In genomic region chr7:31149271-31149670, GRCm38 (mm10) we compare ENCODE assay signal across 8 mouse cellular contexts. TPM values are rescaled to one million over a fixed set of nuclear protein-coding genes. Genes with fewer than 3 reads are reported as not detected.
A peak's percentile ranks its signal among the peaks of the same experiment; 100 is the strongest.
DNase-seq lines count a peak whose midpoint lies in the region; ATAC-seq lines count a peak whose summit lies in the region.

No protein-coding gene starts in this region.

- peak overlapping the region; percentile 72 for H3K4me2 ChIP-seq in neural tube, embryonic 11.5 days (ENCODE audit: low read depth)
- peak overlapping the region; percentile 69 for H3K4me2 ChIP-seq in forebrain, embryonic 12.5 days
- H3K4me2 ChIP-seq in limb, embryonic 12.5 days, result peak overlapping the region; percentile 64
- peak overlapping the region; percentile 80 for H3K4me2 ChIP-seq in stomach, embryonic 14.5 days (replicated peaks; ENCODE audit: low read depth, low read length)

- H3K4me3 ChIP-seq in neural tube, embryonic 11.5 days (ENCODE audit: low read depth, low read length), result peak overlapping the region; percentile 89
- peak overlapping the region; percentile 86 for H3K4me3 ChIP-seq in forebrain, embryonic 12.5 days (replicated peaks)
- H3K4me3 ChIP-seq in limb, embryonic 12.5 days (replicated peaks), result peak overlapping the region; percentile 79
- peak overlapping the region; percentile 80 for H3K4me3 ChIP-seq in stomach, embryonic 14.5 days (ENCODE audit: low read depth, low read length)

- DNase-seq in neural tube, embryonic 11.5 days (ENCODE audit: low spot score), result no peak
- no peak for DNase-seq in neural tube, embryonic 10.5 days (ENCODE audit: extremely low spot score, low spot score)
- no peak for DNase-seq in gastrocnemius, postnatal 4 days (ENCODE audit: low spot score in 2 of 2)

- peak overlapping the region; percentile 97 for H3K27ac ChIP-seq in neural tube, embryonic 11.5 days (ENCODE audit: low read depth, low read length)
- H3K27ac ChIP-seq in forebrain, embryonic 12.5 days, result peak overlapping the region; percentile 96
- H3K27ac ChIP-seq in limb, embryonic 12.5 days, result peak overlapping the region; percentile 95
- H3K27ac ChIP-seq in stomach, embryonic 14.5 days (ENCODE audit: low read length), result peak overlapping the region; percentile 90; the same call in 1 of the 2 replicates

- peaks cover 4% of the 10 kb centered on the region; the same call in 1 of the 2 replicates for H3K36me3 ChIP-seq in neural tube, embryonic 11.5 days (ENCODE audit: control insufficient read depth, insufficient read depth, low read length)
- peaks cover 26% of the 10 kb centered on the region for H3K36me3 ChIP-seq in forebrain, embryonic 12.5 days (replicated peaks)
- H3K36me3 ChIP-seq in limb, embryonic 12.5 days, result peaks cover 21% of the 10 kb centered on the region
- peaks cover 3% of the 10 kb centered on the region; the same call in 1 of the 2 replicates for H3K36me3 ChIP-seq in stomach, embryonic 14.5 days (ENCODE audit: control insufficient read depth, insufficient read depth, low read length)

- ATAC-seq in neural tube, embryonic 11.5 days (ENCODE audit: insufficient read depth, low FRiP score, low TSS enrichment), result no peak; the same call in 1 of the 2 replicates
- ATAC-seq in forebrain, embryonic 12.5 days (ENCODE audit: low FRiP score), result no peak
- ATAC-seq in limb, embryonic 12.5 days (ENCODE audit: insufficient number of reproducible peaks, insufficient read depth, low FRiP score, low TSS enrichment, low read depth), result no peak
- no peak for ATAC-seq in stomach, embryonic 14.5 days (ENCODE audit: insufficient number of reproducible peaks, insufficient read depth, low FRiP score, low read depth)
- no peak for ATAC-seq in inflammation-experienced regulatory T-cells, adult 6 months
- ATAC-seq in megakaryocyte progenitor cell, adult 5-6 weeks (replicated peaks; ENCODE audit: poor library complexity), result no peak

- H3K4me1 ChIP-seq in neural tube, embryonic 11.5 days (ENCODE audit: control insufficient read depth, insufficient read depth, low read length), result peaks cover 11% of the 10 kb centered on the region; the same call in 1 of the 2 replicates
- peaks cover 45% of the 10 kb centered on the region for H3K4me1 ChIP-seq in forebrain, embryonic 12.5 days
- peaks cover 53% of the 10 kb centered on the region for H3K4me1 ChIP-seq in limb, embryonic 12.5 days (replicated peaks)
- H3K4me1 ChIP-seq in stomach, embryonic 14.5 days (ENCODE audit: control insufficient read depth, insufficient read depth, low read length), result peaks cover 44% of the 10 kb centered on the region

- no peaks in the 10 kb centered on the region for H3K27me3 ChIP-seq in neural tube, embryonic 11.5 days (ENCODE audit: control insufficient read depth, insufficient read depth, low read length)
- H3K27me3 ChIP-seq in forebrain, embryonic 12.5 days, result no peaks in the 10 kb centered on the region
- no peaks in the 10 kb centered on the region for H3K27me3 ChIP-seq in limb, embryonic 12.5 days
- H3K27me3 ChIP-seq in stomach, embryonic 14.5 days (ENCODE audit: control insufficient read depth, insufficient read depth, low read length), result no peaks in the 10 kb centered on the region

- H3K9me3 ChIP-seq in neural tube, embryonic 11.5 days (ENCODE audit: control insufficient read depth, low read length), result no peaks in the 10 kb centered on the region
- no peaks in the 10 kb centered on the region for H3K9me3 ChIP-seq in forebrain, embryonic 12.5 days
- no peaks in the 10 kb centered on the region for H3K9me3 ChIP-seq in limb, embryonic 12.5 days
- no peaks in the 10 kb centered on the region for H3K9me3 ChIP-seq in stomach, embryonic 14.5 days (ENCODE audit: control insufficient read depth, low read depth, low read length)

- peak overlapping the region; percentile 98 for H3K9ac ChIP-seq in neural tube, embryonic 11.5 days (ENCODE audit: low read length)
- peak overlapping the region; percentile 96 for H3K9ac ChIP-seq in forebrain, embryonic 12.5 days
- H3K9ac ChIP-seq in limb, embryonic 12.5 days (replicated peaks), result peak overlapping the region; percentile 92
- H3K9ac ChIP-seq in stomach, embryonic 14.5 days (replicated peaks; ENCODE audit: low read depth, low read length), result peak overlapping the region; percentile 91; the same call in 1 of the 2 replicates

- WGBS in neural tube, embryonic 11.5 days, result 47% methylated on average over 9 of the region's 9 CpGs
- 39% methylated on average over 9 of the region's 9 CpGs for WGBS in forebrain, embryonic 12.5 days
- 37% methylated on average over 9 of the region's 9 CpGs for WGBS in limb, embryonic 12.5 days
- WGBS in stomach, embryonic 14.5 days, result 25% methylated on average over 9 of the region's 9 CpGs

RNA-seq across cellular contexts. Expression of gene Gramd1a, which starts 6.4 kb away (rescaled TPM):
- polyA plus RNA-seq in neural tube, embryonic 11.5 days (2014; fragmentation: Nextera tagmentation; extraction: Ambion mirVana), result 144 and 159 TPM in 2 replicates
- polyA plus RNA-seq in forebrain, embryonic 12.5 days (2016; fragmentation: Nextera tagmentation; extraction: Ambion mirVana), result 155 and 174 TPM in 2 replicates
- polyA plus RNA-seq in limb, embryonic 12.5 days (2016; fragmentation: Nextera tagmentation; extraction: Ambion mirVana), result 95.1 and 104 TPM in 2 replicates
- 62.1 and 63.1 TPM in 2 replicates for polyA plus RNA-seq in stomach, embryonic 14.5 days (2014; fragmentation: Nextera tagmentation; extraction: Ambion mirVana)
- polyA plus RNA-seq in inflammation-experienced regulatory T-cells, adult 6 months (2017; shearing (Covaris generic)), result 100 to 1,000 TPM in 1 of 3 experiments, 10 to 100 TPM in 2; 70.7 to 113 (median 98.7) TPM
- 10 to 100 TPM; 42.8 to 45.8 TPM for total RNA-seq in gastrocnemius, postnatal 4 days (2021)
- total RNA-seq in megakaryocyte progenitor cell, adult 5-6 weeks (2015), result 67.1 and 71.7 TPM in 2 replicates
- total RNA-seq in megakaryocyte progenitor cell, adult 5-6 weeks (2017), result 24.6 and 28.8 TPM in 2 replicates

RNA-seq across cellular contexts. Expression of gene Scn1b, which starts 22.5 kb away (rescaled TPM):
- 0.65 and 0.94 TPM in 2 replicates for polyA plus RNA-seq in neural tube, embryonic 11.5 days (2014; fragmentation: Nextera tagmentation; extraction: Ambion mirVana)
- polyA plus RNA-seq in forebrain, embryonic 12.5 days (2016; fragmentation: Nextera tagmentation; extraction: Ambion mirVana), result 1.1 and 1.3 TPM in 2 replicates
- polyA plus RNA-seq in limb, embryonic 12.5 days (2016; fragmentation: Nextera tagmentation; extraction: Ambion mirVana), result 1.4 and 2.0 TPM in 2 replicates
- polyA plus RNA-seq in stomach, embryonic 14.5 days (2014; fragmentation: Nextera tagmentation; extraction: Ambion mirVana), result 1.2 and 1.4 TPM in 2 replicates
- under 1 TPM in 1 of 3 experiments, not detected in 2; 0.30 TPM for polyA plus RNA-seq in inflammation-experienced regulatory T-cells, adult 6 months (2017; shearing (Covaris generic))
- total RNA-seq in gastrocnemius, postnatal 4 days (2021), result 10 to 100 TPM; 90.6 to 98.1 TPM
- total RNA-seq in megakaryocyte progenitor cell, adult 5-6 weeks (2015), result not detected in 2 replicates
- 0.17 and 0.37 TPM in 2 replicates for total RNA-seq in megakaryocyte progenitor cell, adult 5-6 weeks (2017)

RNA-seq across cellular contexts. Expression of gene Hpn, which starts 34.2 kb away (rescaled TPM):
- polyA plus RNA-seq in neural tube, embryonic 11.5 days (2014; fragmentation: Nextera tagmentation; extraction: Ambion mirVana), result 1.6 TPM in 2 replicates
- 0.49 and 0.67 TPM in 2 replicates for polyA plus RNA-seq in forebrain, embryonic 12.5 days (2016; fragmentation: Nextera tagmentation; extraction: Ambion mirVana)
- 2.4 and 3.6 TPM in 2 replicates for polyA plus RNA-seq in limb, embryonic 12.5 days (2016; fragmentation: Nextera tagmentation; extraction: Ambion mirVana)
- 23.0 TPM in 2 replicates for polyA plus RNA-seq in stomach, embryonic 14.5 days (2014; fragmentation: Nextera tagmentation; extraction: Ambion mirVana)
- 10 to 100 TPM in 1 of 3 experiments, 1 to 10 TPM in 2; 3.1 to 11.0 (median 8.1) TPM for polyA plus RNA-seq in inflammation-experienced regulatory T-cells, adult 6 months (2017; shearing (Covaris generic))
- total RNA-seq in gastrocnemius, postnatal 4 days (2021), result 1 to 10 TPM; 3.9 to 4.2 TPM
- 6.9 and 8.7 TPM in 2 replicates for total RNA-seq in megakaryocyte progenitor cell, adult 5-6 weeks (2015)
- total RNA-seq in megakaryocyte progenitor cell, adult 5-6 weeks (2017), result 1.1 and 4.9 TPM in 2 replicates
